Mouse (Mus musculus) midbrain, postnatal 0 days (tissue): ENCODE data around the gene Spata32. TPM values are rescaled to one million over a fixed set of nuclear protein-coding genes. Genes with fewer than 3 reads are reported as not detected.

Experiments
- ATAC-seq: fragments of 200-750 bp; cut with Nextera tagmentation; 2 replicates; pipeline ENCODE4 v1.8.0; 2017; ENCODE audit warnings: moderate number of reproducible peaks, mild to moderate bottlenecking, moderate TSS enrichment, moderate library complexity; ENCODE audit not compliant: low FRiP score
- DNase-seq: peaks from one replicate; pipeline ENCODE4 v3.0.0-alpha.2; 2015; ENCODE audit warnings: low spot score
- H3K27ac ChIP-seq: fragments of 300-500 bp; sonication (generic); 2 replicates; pipeline ENCODE4 v1.5.1; 2014; ENCODE audit warnings: low read depth, mild to moderate bottlenecking, low read length, mixed read lengths
- H3K27me3 ChIP-seq: fragments of 300-500 bp; sonication (generic); 2 replicates; pipeline ENCODE4 v1.6.1; 2014; ENCODE audit warnings: low read length, control low read depth, mixed read lengths; ENCODE audit not compliant: insufficient read depth
- H3K36me3 ChIP-seq: fragments of 300-500 bp; sonication (generic); 2 replicates; pipeline ENCODE4 v1.6.1; 2014; ENCODE audit warnings: low read length, control low read depth, mixed read lengths; ENCODE audit not compliant: insufficient read depth
- H3K4me1 ChIP-seq: fragments of 300-500 bp; sonication (generic); 2 replicates; pipeline ENCODE4 v1.6.1; 2014; ENCODE audit warnings: mild to moderate bottlenecking, control low read depth, antibody characterized with exemption, low read length, mixed read lengths; ENCODE audit not compliant: insufficient read depth
- H3K4me2 ChIP-seq: fragments of 300-500 bp; sonication (generic); 2 replicates; pipeline ENCODE4 v1.6.1; 2014; ENCODE audit warnings: low read depth, mild to moderate bottlenecking, low read length, mixed read lengths; ENCODE audit not compliant: poor library complexity, severe bottlenecking
- H3K4me3 ChIP-seq: fragments of 300-500 bp; sonication (generic); 2 replicates; pipeline ENCODE4 v1.5.1; 2014; ENCODE audit warnings: low read depth, mild to moderate bottlenecking, low read length, moderate library complexity
- H3K9ac ChIP-seq: fragments of 300-500 bp; sonication (generic); replicated peaks from 2 replicates; pipeline ENCODE4 v1.6.1; 2014; ENCODE audit warnings: mild to moderate bottlenecking, low read length, moderate library complexity, mixed read lengths; ENCODE audit not compliant: poor library complexity, severe bottlenecking
- H3K9me3 ChIP-seq: fragments of 300-500 bp; sonication (generic); 2 replicates; pipeline ENCODE4 v1.6.1; 2016; ENCODE audit warnings: low read length, control low read depth
- CTCF ChIP-seq: IDR thresholded peaks from 2 replicates; pipeline ENCODE4 v1.5.1; 2016; ENCODE audit warnings: antibody characterized with exemption, mild to moderate bottlenecking
- WGBS: fragments of 180-500 bp; shearing (Covaris S2); extraction: QIAGEN DNeasy Blood & Tissue Kit; methylation state at CpG from one replicate; pipeline ENCODE4 v1.1.7; 2014; 5-methylcytosine and 5-hydroxymethylcytosine counted together
- polyA plus RNA-seq: library from polyadenylated mRNA; unstranded; fragments of >200 nt; fragmentation: Nextera tagmentation; extraction: Ambion mirVana; gene quantifications from 2 replicates; pipeline ENCODE4 v1.2.1, GENCODE M21; 2015
- total RNA-seq: library from RNA; depleted of rRNA; stranded (reverse); fragments of >200 nt; gene quantifications from 2 replicates; pipeline ENCODE4 v1.2.3, GENCODE M21; 2014

Spata32 gene
- total and polyA plus RNA-seq, 2 experiments from 2014 or later, result 1.2 to 1.4 TPM

DNA sequence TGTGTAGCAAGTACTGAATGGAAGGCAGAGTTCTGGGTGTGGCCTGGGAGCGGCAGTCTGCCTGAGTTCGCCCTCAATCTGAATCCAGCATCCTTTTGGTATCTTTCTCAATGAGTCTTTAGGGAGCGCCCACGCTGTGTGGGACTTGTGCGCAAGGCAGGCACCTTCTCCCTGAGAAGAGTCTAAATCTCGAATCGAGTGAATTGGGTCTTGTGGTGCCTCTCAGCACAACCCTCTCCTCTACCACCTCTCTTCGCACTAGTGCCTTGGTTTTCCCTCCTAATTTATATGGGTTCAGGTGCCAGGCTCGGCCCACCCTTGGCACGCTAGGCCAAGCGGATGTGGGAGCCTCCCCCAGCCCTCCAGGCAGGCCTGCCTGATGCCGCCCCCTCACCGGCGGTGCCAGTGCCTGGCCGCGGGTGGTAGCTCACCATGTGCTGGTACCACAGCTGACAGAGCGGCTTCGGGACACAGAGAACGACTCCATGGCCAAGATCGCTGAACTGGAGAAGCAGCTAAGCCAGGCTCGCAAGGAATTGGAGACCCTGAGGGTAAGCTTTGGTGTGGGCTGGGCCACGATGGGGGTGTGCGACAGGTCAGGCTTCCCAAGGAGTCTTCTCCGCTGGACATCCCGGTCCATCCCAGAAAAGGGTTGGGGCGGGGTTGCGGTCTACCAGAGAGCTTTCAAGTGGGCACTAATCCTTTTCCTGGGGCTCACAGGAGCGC lies 25.8 kb downstream of the Spata32 start:
- no peak for TF ChIP-seq CTCF
- 22% methylated on average over 28 of the region's 28 CpGs for WGBS
- H3K9ac ChIP-seq, result no peak overlapping the region
- no peak overlapping the region for H3K27ac ChIP-seq
- no peaks in the 10 kb centered on the region for H3K9me3 ChIP-seq
- no peak for DNase-seq
- H3K27me3 ChIP-seq, result peaks cover 27% of the 10 kb centered on the region
- no peak for ATAC-seq
- H3K4me2 ChIP-seq, result peak overlapping the region; percentile 45
- peak overlapping the region; percentile 23 for H3K4me3 ChIP-seq
- H3K4me1 ChIP-seq, result no peaks in the 10 kb centered on the region
- peaks cover 45% of the 10 kb centered on the region for H3K36me3 ChIP-seq

- DNase-seq, result peak; percentile 69
- Histone ChIP-seq H3K36me3 (peaks cover 19% of the 10 kb centered on the region), H3K9ac (no peak overlapping the region), H3K27ac (no peak overlapping the region), H3K9me3 (no peaks in the 10 kb centered on the region), H3K4me1 (no peaks in the 10 kb centered on the region), H3K27me3 (no peaks in the 10 kb centered on the region), H3K4me2 (no peak overlapping the region), H3K4me3 (no peak overlapping the region)
- 39% methylated on average over 2 of the region's 2 CpGs for WGBS
- TF ChIP-seq CTCF, result peak; percentile 81
- no peak for ATAC-seq
Measured at GRCm38 (mm10) chr11:103184891-103185290, 33.3 kb downstream of the Spata32 start.

DNA sequence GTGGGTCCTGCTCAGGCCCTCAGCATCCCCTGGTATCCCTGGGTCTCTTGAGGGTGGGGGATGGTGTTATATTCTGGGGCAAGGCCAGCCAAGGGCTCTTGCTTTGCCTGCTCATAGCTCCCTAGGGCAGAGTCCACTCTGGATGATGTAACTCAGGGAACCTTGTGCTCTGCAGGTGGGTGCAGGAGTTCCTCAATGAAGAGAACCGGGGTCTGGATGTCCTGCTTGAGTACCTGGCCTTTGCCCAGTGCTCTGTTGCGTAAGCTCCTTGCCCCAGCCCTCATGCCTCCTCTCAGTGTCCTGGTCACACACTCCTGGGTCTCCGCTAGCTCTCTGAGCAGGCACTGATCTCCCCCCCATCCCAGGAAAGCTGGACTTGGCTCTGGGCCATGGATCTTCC lies 36.3 kb downstream of the Spata32 start:
- WGBS, result 77% methylated on average over 3 of the region's 3 CpGs
- no peak overlapping the region for H3K4me2 ChIP-seq
- no peak overlapping the region for H3K27ac ChIP-seq
- H3K9me3 ChIP-seq, result no peaks in the 10 kb centered on the region
- no peaks in the 10 kb centered on the region for H3K4me1 ChIP-seq
- ATAC-seq (no peak), DNase-seq (no peak)
- H3K9ac ChIP-seq, result no peak overlapping the region
- no peak for TF ChIP-seq CTCF
- peaks cover 11% of the 10 kb centered on the region for H3K36me3 ChIP-seq
- no peaks in the 10 kb centered on the region for H3K27me3 ChIP-seq
- no peak overlapping the region for H3K4me3 ChIP-seq

DNA sequence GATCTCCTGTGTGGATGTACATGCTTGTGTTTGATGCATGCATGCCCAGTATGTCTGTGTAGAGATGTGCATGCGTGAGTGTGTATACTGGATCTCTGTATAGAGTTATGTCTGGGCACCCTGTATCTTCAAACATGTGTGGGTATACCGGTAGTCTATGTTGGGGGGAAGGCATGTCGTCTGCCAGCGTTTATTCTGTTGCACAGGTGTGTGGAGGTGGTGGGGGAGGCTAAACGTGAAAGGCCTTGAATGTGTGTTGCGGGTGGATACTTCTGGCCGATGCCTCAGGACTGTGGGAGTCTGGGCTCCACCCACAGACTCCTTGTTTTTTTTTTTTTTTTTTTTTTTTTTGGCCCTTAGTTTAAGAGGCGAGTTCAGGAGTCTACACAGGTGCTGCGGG lies 36.9 kb downstream of the Spata32 start:
- TF ChIP-seq CTCF, result no peak
- no peak for ATAC-seq

DNA sequence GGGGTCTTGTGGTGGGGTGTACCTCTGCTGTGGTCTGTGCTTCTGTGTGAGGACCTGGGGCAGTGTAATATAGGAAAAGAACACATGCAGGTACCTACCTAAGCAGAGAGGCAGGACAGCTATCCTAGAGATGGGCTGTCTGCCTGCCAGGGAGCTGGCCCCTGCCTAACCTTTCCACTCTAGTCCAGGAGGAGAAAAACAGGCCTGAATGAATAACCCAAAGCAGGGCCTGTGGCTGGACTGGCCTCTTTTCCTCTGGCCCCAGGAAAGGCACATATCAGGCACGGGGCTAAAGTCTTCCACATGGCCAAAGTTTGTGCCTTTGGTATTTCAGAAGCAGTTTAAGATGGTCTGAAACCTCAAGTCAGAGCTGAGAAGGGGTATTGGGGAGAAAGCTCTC lies 37.8 kb downstream of the Spata32 start:
- WGBS, result 55% methylated on average over 1 of the region's 1 CpGs
- no peaks in the 10 kb centered on the region for H3K27me3 ChIP-seq
- no peak overlapping the region for H3K27ac ChIP-seq
- no peaks in the 10 kb centered on the region for H3K9me3 ChIP-seq
- H3K36me3 ChIP-seq, result peaks cover 9% of the 10 kb centered on the region
- H3K4me3 ChIP-seq, result no peak overlapping the region
- DNase-seq, result no peak
- H3K4me2 ChIP-seq, result no peak overlapping the region
- ATAC-seq, result no peak
- no peak for TF ChIP-seq CTCF
- H3K4me1 ChIP-seq, result no peaks in the 10 kb centered on the region
- H3K9ac ChIP-seq, result no peak overlapping the region

More for the DNA sequence above, 36.9 kb downstream of the Spata32 start:
- Histone ChIP-seq H3K9me3 (no peaks in the 10 kb centered on the region), H3K27me3 (no peaks in the 10 kb centered on the region), H3K4me1 (no peaks in the 10 kb centered on the region), H3K36me3 (peaks cover 11% of the 10 kb centered on the region), H3K4me2 (no peak overlapping the region), H3K27ac (no peak overlapping the region), H3K4me3 (no peak overlapping the region), H3K9ac (no peak overlapping the region)
- 80% methylated on average over 9 of the region's 9 CpGs for WGBS
- DNase-seq, result no peak

DNA sequence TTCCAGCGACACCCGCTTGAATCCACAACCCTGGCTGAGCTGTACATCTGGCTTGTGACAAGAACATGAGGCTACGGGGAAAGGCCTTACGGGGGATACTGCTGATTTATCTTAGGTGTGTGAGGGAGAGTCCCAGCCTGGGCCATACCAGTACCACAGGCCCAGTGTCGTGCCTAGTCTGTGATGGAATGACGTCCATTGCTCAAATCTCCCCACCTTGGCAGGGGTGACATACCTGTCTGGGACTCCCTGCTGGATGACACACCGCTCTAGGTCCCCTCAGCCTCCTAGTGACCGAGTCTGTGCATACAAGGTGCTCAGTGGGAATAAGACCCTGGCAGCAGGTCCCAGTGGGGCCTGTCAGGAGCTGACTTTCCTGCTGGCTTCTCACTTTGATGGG lies 39.5 kb downstream of the Spata32 start:
- Histone ChIP-seq H3K4me2 (no peak overlapping the region), H3K4me1 (0 out of 2 replicates have a peak, but pooled peaks cover 4% of the 10 kb centered on the region), H3K36me3 (peaks cover 9% of the 10 kb centered on the region), H3K9me3 (no peaks in the 10 kb centered on the region), H3K27ac (no peak overlapping the region), H3K27me3 (no peaks in the 10 kb centered on the region), H3K9ac (no peak overlapping the region), H3K4me3 (no peak overlapping the region)
- TF ChIP-seq CTCF, result no peak
- DNase-seq (no peak), ATAC-seq (no peak)
- WGBS, result 85% methylated on average over 8 of the region's 8 CpGs
